Mouse (Mus musculus) gastrocnemius, adult 2 months (tissue): Measurements from ENCODE around the gene Krt18. TPM values are rescaled to one million over a fixed set of nuclear protein-coding genes. Genes with fewer than 3 reads are reported as not detected.
A peak's percentile ranks its signal among the peaks of the same experiment; 100 is the strongest.

Source experiments
- DNase-seq: peaks from one replicate; pipeline ENCODE4 v3.0.0; 2022
- H3K27ac ChIP-seq: fragments of 200-600 bp; 2 replicates; pipeline ENCODE4 v1.8.1; 2022; ENCODE audit warnings: mild to moderate bottlenecking
- H3K4me3 ChIP-seq: fragments of 200-600 bp; 2 replicates; pipeline ENCODE4 v1.8.1; 2022; ENCODE audit warnings: mild to moderate bottlenecking, moderate library complexity
- CTCF ChIP-seq: fragments of 200-600 bp; IDR thresholded peaks from 2 replicates; pipeline ENCODE4 v1.8.1; 2022; ENCODE audit warnings: antibody characterized with exemption, mild to moderate bottlenecking, moderate library complexity
- intact Hi-C: fragments of 180-260 bp; cut with DNase I; formaldehyde crosslinking; loops from one replicate; pipeline ENCODE4 v1.15.1; 2025
- total RNA-seq, 2 experiments: library from RNA; stranded (reverse); gene quantifications; 2 replicates each; pipeline ENCODE4 v1.2.3; 2021

Gene Krt18
- total RNA-seq, 2 experiments from 2014 or later, result 0.33 TPM; not detected in 1

GRCm38 (mm10) chr15:102051920-102052683, 24.1 kb downstream of the Krt18 start:
- TF ChIP-seq CTCF, result no peak
- peak; percentile 53 for DNase-seq
- Histone ChIP-seq H3K4me3 (peak overlapping the region; percentile 71), H3K27ac (no peak overlapping the region)
- intact Hi-C loops, result no loop called here

GRCm38 (mm10) chr15:102056495-102057174, 28.7 kb downstream of the Krt18 start:
- Histone ChIP-seq H3K27ac (no peak overlapping the region), H3K4me3 (no peak overlapping the region)
- intact Hi-C loops, result no loop called here
- TF ChIP-seq CTCF, result no peak
- no peak for DNase-seq

- intact Hi-C loops, result loop anchor here (1.0 to 5.0 kb wide), 3 partner anchors 77 to 547 kb away; no protein-coding TSS in a partner anchor
- no peak overlapping the region for H3K27ac ChIP-seq
- no peak for TF ChIP-seq CTCF
- no peak overlapping the region for H3K4me3 ChIP-seq
- DNase-seq, result peak; percentile 94
Measured at GRCm38 (mm10) chr15:102065661-102066325, 37.8 kb downstream of the Krt18 start.

GRCm38 (mm10) chr15:102070476-102071467, 42.8 kb downstream of the Krt18 start:
- no peak for TF ChIP-seq CTCF
- intact Hi-C loops, result loop anchor here (5.0 to 10.0 kb wide), 2 partner anchors 748 to 1456 kb away; partner anchors contain the start of gene Dazap2
- no peak for DNase-seq
- Histone ChIP-seq H3K4me3 (no peak overlapping the region), H3K27ac (no peak overlapping the region)

- Histone ChIP-seq H3K4me3 (peak overlapping the region; percentile 90), H3K27ac (peak overlapping the region; percentile 98)
- TF ChIP-seq CTCF, result no peak
- intact Hi-C loops, result loop anchor here (5.0 to 10.0 kb wide), 2 partner anchors 751 to 1458 kb away; partner anchors contain the start of gene Dazap2
- DNase-seq, result no peak
Measured at GRCm38 (mm10) chr15:102072963-102073558, 45.1 kb downstream of the Krt18 start.

- no peak for TF ChIP-seq CTCF
- intact Hi-C loops, result loop anchor here (5.0 to 10.0 kb wide), 2 partner anchors 751 to 1459 kb away; partner anchors contain the start of gene Dazap2
Measured at GRCm38 (mm10) chr15:102073559-102074069, 45.6 kb downstream of the Krt18 start, which contains the start of gene Eif4b. TSS of gene Eif4b (plus strand) at chr15:102073773.

GRCm38 (mm10) chr15:102074070-102074731, 46.2 kb downstream of the Krt18 start:
- peak; percentile 79 for DNase-seq
- no peak for TF ChIP-seq CTCF
- H3K4me3 ChIP-seq, result peak overlapping the region; percentile 90
- intact Hi-C loops, result loop anchor here (5.0 to 10.0 kb wide), 2 partner anchors 752 to 1459 kb away; partner anchors contain the start of gene Dazap2
- H3K27ac ChIP-seq, result peak overlapping the region; percentile 98

More at GRCm38 (mm10) chr15:102073559-102074069, 45.6 kb downstream of the Krt18 start, which contains the start of gene Eif4b:
- DNase-seq, result peak; percentile 100
- Histone ChIP-seq H3K4me3 (peak within 1 kb of the TSS; percentile 90), H3K27ac (peak within 1 kb of the TSS; percentile 98)

- intact Hi-C loops, result loop anchor here (5.0 to 10.0 kb wide), 2 partner anchors 753 to 1460 kb away; partner anchors contain the start of gene Dazap2
- H3K4me3 ChIP-seq, result peak overlapping the region; percentile 90
- no peak for DNase-seq
- no peak for TF ChIP-seq CTCF
- H3K27ac ChIP-seq, result peak overlapping the region; percentile 98
Measured at GRCm38 (mm10) chr15:102074876-102075585, 47.1 kb downstream of the Krt18 start.

GRCm38 (mm10) chr15:102077111-102077677, 49.2 kb downstream of the Krt18 start:
- H3K4me3 ChIP-seq, result no peak overlapping the region
- no peak for TF ChIP-seq CTCF
- no peak overlapping the region for H3K27ac ChIP-seq
- intact Hi-C loops, result loop anchor here (2.0 to 10.0 kb wide), 2 partner anchors 22 to 1462 kb away; partner anchors contain the start of gene Dazap2
- DNase-seq, result no peak
